Mouse (Mus musculus) effector memory CD4-positive, alpha-beta T cell, adult 5 months (primary cell): Measurements from ENCODE around the gene Inpp5d. TPM values are rescaled to one million over a fixed set of nuclear protein-coding genes. Genes with fewer than 3 reads are reported as not detected.

Experiments used
- polyA plus RNA-seq: library from polyadenylated mRNA; unstranded; fragments of 100-300 nt; shearing (Covaris generic); gene quantifications from one replicate; pipeline ENCODE4 v1.2.1, GENCODE M21; 2017

The Inpp5d gene
- polyA plus RNA-seq = 223 TPM

DNA sequence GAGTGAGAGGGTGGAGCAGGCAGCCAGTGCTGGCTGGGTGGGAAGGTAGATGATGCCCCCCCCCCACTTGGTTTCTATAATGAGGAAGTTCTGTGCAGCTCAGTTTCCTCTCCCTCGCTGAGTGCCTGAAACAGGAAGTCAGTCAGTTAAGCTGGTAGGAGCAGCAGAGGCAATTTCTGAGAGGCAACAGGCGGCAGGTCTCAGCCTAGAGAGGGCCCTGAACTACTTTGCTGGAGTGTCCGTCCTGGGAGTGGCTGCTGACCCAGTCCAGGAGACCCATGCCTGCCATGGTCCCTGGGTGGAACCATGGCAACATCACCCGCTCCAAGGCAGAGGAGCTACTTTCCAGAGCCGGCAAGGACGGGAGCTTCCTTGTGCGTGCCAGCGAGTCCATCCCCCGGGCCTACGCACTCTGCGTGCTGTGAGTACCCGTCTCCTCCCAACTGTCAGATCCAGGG is at the start of gene Inpp5d:
Gene Inpp5d, plus strand, starts transcription at position 102 of the 458 bp plus-strand sequence.

DNA sequence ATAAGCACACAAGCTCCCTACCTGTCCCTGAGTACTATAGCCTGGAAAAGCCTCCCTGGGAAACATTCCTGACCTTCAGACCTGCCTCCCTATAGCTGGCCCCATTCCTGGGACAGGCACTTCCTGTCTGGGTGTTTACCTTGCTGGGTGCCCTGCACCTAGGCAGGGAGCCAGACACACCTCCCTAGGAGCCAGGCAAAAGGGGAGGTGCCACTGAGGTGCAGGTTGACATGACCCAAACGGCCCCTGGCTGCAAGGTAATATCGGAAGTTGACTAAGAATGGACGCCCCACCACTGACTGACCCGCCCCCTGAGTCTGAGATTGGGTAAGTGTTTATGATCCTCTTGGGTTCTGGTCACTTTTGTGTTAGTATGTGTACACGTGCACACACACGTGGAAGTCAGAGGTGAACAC is 46.3 kb upstream of the Inpp5d start, which contains the start of gene Ngef:
Gene Ngef, minus strand, starts transcription at position 71 of the 416 bp plus-strand sequence.

DNA sequence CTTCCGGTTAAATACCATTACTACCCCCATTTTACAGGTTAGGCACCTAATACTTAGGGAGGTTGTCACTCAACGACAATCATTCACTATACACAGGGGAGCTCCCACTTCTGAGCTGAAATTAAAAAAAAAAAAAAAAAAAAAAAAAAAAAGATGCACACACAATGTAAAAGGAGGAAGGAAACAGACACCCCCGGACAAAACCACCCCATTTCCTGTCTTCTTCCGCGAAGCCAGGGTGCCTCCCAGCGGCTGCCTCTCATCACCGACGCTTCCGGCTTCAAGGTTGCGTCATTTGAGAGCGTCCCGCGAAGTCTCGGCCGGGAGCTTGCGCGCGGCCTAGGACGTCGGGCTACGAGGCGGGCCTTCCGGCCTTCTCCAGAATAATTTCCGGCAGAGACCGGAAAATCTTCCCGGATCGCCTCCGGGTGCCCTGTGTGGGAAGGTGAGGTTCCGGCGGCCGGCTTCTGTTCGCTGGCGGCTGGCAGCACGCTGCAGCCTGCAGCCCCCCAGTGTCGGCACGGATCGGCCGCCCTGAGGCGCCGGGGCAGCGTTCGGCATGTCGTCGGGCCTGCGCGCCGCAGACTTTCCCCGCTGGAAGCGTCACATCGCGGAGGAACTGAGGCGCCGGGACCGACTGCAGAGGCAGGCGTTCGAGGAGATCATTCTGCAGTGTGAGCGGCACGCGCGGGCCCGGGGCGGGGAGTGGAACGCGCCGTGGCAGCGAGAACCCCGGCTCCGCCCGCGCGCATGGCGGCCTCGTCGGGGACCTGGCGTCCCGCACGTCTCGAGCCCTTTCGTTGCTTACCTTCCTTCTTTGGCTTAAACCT is 135.7 kb downstream of the Inpp5d start, which contains the start of gene Atg16l1:
Gene Atg16l1, plus strand, starts transcription at position 230 of the 830 bp plus-strand sequence.

Other genes with a start within 250 kb of the Inpp5d start
- gene Kcnj13, start 225.6 kb upstream of the Inpp5d start, polyA plus RNA-seq = 1.7 TPM
- not detected for gene Snorc, start 150.0 kb upstream of the Inpp5d start, polyA plus RNA-seq
- not detected for gene Neu2, start 110.4 kb upstream of the Inpp5d start, polyA plus RNA-seq
- not detected for gene Ngef, start 46.4 kb upstream of the Inpp5d start, polyA plus RNA-seq
- 60.8 TPM for gene Atg16l1, start 135.6 kb downstream of the Inpp5d start, polyA plus RNA-seq
- gene Sag, start 183.4 kb downstream of the Inpp5d start, polyA plus RNA-seq = 1.8 TPM
- gene Dgkd, start 233.0 kb downstream of the Inpp5d start, polyA plus RNA-seq = 108 TPM